Mouse (Mus musculus) lung, postnatal 0 days (tissue): ENCODE data around the gene Thap4.

Experiments
- CTCF ChIP-seq: IDR thresholded peaks from 2 replicates; pipeline ENCODE4 v1.5.1; 2016; ENCODE audit warnings: antibody characterized with exemption, mild to moderate bottlenecking
- EP300 ChIP-seq: IDR thresholded peaks from 2 replicates; pipeline ENCODE4 v1.6.1; 2016; ENCODE audit warnings: antibody characterized with exemption, mild to moderate bottlenecking, control low read depth

GRCm38 (mm10) chr1:93756154-93756553, 1.5 kb upstream of the Thap4 start:
- TF ChIP-seq CTCF = no peak
- TF ChIP-seq EP300 = no peak
